In genomic region chr5:73881941-73882340, GRCm38 (mm10) we compare ENCODE assay signal across 8 mouse cellular contexts.
DNase-seq lines count a peak whose midpoint lies in the region; ATAC-seq and TF ChIP-seq lines count a peak whose summit lies in the region.

No protein-coding gene starts in this region.

- H3K9ac ChIP-seq in embryonic facial prominence, embryonic 11.5 days (replicated peaks; ENCODE audit: low read length) = no peak overlapping the region

- H3K36me3 ChIP-seq in embryonic facial prominence, embryonic 11.5 days (replicated peaks; ENCODE audit: control insufficient read depth, insufficient read depth, low read depth, low read length) = no peaks in the 10 kb centered on the region

- WGBS in embryonic facial prominence, embryonic 11.5 days = 23% methylated on average over 5 of the region's 5 CpGs

- H3K27me3 ChIP-seq in embryonic facial prominence, embryonic 11.5 days (ENCODE audit: control insufficient read depth, insufficient read depth, low read length) = no peaks in the 10 kb centered on the region

- H3K4me1 ChIP-seq in embryonic facial prominence, embryonic 11.5 days (ENCODE audit: control insufficient read depth, insufficient read depth, low read length) = no peaks in the 10 kb centered on the region

- H3K4me3 ChIP-seq in embryonic facial prominence, embryonic 11.5 days (ENCODE audit: low read depth, low read length) = no peak overlapping the region
- H3K4me3 ChIP-seq in layer of hippocampus, adult 2 months = no peak overlapping the region

- no peaks in the 10 kb centered on the region for H3K9me3 ChIP-seq in embryonic facial prominence, embryonic 11.5 days (replicated peaks; ENCODE audit: control insufficient read depth, low read length)

- ATAC-seq in embryonic facial prominence, embryonic 11.5 days (replicated peaks; ENCODE audit: insufficient number of reproducible peaks, low FRiP score, low TSS enrichment, low read depth) = peak; percentile 65; the same call in 1 of the 2 replicates

- no peak overlapping the region for H3K27ac ChIP-seq in embryonic facial prominence, embryonic 11.5 days (replicated peaks; ENCODE audit: low read depth, low read length)
- H3K27ac ChIP-seq in layer of hippocampus, adult 2 months = no peak overlapping the region

- peak; percentile 34 for DNase-seq in urinary bladder, postnatal 14 days (ENCODE audit: low spot score)
- DNase-seq in urinary bladder, postnatal 4 days (ENCODE audit: low spot score in 2 of 2) = no peak
- peak; percentile 82 for DNase-seq in embryonic facial prominence, embryonic 11.5 days (ENCODE audit: low spot score)
- DNase-seq in kidney, adult 11 months = peak; percentile 72
- DNase-seq in lung, postnatal 14 days = peak; percentile 65
- no peak for DNase-seq in layer of hippocampus, adult 2 months (ENCODE audit: low spot score in 2 of 2)
- DNase-seq in left cerebral cortex, adult 11 months (ENCODE audit: low spot score) = no peak
- no peak for DNase-seq in retina, embryonic 14.5 days (ENCODE audit: low spot score)

- no peak; the same call in 1 of the 2 replicates for TF ChIP-seq CTCF in layer of hippocampus, adult 2 months (conservative IDR thresholded peaks at IDR 0.05)

- H3K4me2 ChIP-seq in embryonic facial prominence, embryonic 11.5 days (ENCODE audit: low read depth, low read length) = no peak overlapping the region

Comparison
In these comparisons a context has a peak if more than half of its experiments do, and no peak if none do; other contexts are left out.
1. DNase-seq: peak in urinary bladder, postnatal 14 days (single experiment), embryonic facial prominence, embryonic 11.5 days (single experiment), kidney, adult 11 months (single experiment) and lung, postnatal 14 days (single experiment); none in urinary bladder, postnatal 4 days (0 of 2), layer of hippocampus, adult 2 months (0 of 2), left cerebral cortex, adult 11 months (single experiment) and retina, embryonic 14.5 days (single experiment).